Mouse (Mus musculus) c-Kit-positive CD71-negative TER-119-negative erythroid progenitor cells, embryonic 14.5 days (primary cell): ENCODE measurements around the gene Olfr281.

Experiments used
- DNase-seq: peaks from one replicate; pipeline ENCODE4 v3.0.0-alpha.2; 2013; ENCODE audit warnings: low read depth

Olfr281 gene

DNA sequence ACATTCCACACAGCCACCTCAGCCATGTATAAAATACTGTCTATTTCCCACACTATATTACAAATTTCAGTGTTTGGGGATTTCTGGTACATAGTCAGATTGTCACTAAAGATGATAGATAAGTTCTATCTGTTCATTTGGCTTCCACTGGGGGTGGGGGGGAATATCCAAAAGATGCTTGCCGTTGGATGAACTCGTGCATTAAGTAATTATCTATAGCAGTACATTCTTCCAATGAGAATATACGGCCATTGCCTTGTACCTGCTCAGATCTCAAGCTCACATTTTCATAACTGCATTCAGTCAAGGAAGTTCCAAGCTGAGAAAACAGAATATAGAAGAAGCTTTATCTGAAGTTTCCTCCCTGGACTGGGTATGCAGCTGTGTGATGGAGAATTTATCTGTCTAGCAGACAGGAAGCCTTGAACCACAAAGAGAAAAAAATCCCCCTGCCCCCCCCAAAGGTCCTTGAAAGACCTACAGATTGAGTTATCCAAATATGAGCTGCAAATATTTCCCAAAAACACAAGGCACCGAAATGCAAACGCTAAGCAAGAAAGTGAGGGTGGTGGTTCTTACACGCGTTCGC lies 34.1 kb downstream of the Olfr281 start:
- DNase-seq = no peak

DNA sequence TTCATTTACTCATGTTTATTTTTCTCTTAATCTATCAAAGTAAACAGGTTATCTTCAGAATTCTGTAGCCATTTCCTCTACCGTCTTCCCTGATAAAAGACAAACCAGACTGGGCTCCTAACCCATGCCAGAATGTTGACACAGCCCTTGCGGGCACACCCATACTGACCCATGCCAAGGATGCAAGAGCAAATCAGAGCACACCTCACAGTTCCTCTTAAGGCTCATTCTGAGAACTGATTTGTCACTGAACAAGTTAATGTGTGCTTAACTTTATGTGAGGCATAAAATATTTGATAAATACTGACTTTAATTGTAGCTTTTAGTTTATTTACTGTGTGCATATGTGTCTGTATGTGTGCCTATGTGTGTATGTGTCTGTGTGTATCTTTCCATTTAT lies 38.9 kb downstream of the Olfr281 start:
- DNase-seq = no peak

DNA sequence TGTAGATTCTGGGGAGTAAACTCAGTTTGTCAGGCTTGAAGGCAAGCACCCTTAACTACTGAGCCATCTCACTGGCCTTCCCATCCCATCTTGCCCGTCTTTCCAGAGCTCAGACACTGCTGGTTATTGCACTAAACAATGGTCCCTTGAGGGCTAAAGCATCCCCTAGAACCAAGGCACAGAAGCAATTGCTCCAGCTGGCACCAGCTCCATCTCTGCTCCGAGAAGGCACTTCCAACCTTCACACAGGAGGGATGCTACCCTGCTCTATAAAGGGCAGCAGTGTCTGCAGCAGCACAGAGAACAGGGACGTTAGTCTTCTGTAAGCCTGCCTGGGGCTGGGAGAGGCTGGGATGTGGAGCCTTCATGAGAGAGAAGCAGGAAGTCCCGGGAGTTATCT lies 39.7 kb downstream of the Olfr281 start, which contains the start of gene Olfr279:
Olfr279 (plus strand) TSS at position 301 of the 400 bp plus-strand sequence.
- DNase-seq = no peak

DNA sequence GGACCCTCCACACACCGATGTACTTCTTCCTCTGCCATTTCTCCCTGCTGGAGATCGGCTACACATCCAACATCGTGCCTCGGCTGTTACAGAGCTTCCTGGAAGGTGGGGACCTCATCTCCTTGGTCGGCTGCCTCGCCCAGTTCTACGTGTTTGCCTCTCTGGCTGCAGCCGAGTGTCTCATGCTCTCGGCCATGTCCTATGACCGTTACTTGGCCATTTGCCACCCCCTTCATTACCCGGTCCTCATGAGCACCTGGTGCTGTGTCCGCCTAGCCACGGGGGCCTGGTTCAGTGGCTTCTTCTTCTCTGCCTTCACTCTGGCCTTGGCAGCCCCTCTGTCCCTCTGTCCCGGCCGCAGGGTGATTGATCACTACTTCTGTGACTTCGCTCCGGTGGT lies 45.2 kb downstream of the Olfr281 start:
- DNase-seq = no peak

DNA sequence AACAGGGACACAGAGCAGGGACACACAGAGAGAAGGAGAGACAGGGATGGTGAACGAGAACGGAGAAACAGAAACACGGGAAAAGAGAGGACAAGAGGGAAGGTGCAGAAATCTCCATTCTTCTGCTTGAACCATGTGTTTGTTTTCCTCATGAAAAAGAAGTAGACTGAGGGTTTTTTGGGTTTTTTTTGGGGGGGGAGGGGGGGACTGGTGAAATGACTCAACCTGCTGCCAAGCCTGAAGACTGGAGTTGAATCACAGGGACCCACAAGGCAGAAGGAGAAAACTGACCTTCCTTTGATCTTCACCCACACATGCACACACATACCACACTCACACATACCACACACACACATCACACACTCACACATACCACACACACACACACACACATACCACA lies 50.9 kb downstream of the Olfr281 start:
- DNase-seq = no peak

DNA sequence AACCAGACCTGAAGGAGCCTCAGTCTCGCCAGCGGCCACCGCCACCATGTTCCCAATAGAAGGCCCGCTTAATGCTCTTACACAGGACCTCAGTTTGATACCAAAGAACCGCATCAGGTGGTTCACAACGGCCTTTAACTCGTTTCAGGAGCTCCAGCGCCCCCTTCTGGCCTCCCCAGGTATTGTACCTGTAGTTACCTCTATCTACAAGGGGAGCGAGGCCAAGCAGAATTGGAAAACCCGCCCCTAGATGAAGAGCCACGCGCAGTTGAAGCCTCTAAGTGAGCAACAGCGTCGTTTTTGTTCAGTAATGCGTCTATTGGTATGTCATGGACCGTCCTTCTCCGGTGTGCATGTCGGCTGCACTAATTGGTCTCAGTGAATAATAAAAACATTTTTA lies 52.1 kb downstream of the Olfr281 start:
- peak; percentile 68 for DNase-seq

DNA sequence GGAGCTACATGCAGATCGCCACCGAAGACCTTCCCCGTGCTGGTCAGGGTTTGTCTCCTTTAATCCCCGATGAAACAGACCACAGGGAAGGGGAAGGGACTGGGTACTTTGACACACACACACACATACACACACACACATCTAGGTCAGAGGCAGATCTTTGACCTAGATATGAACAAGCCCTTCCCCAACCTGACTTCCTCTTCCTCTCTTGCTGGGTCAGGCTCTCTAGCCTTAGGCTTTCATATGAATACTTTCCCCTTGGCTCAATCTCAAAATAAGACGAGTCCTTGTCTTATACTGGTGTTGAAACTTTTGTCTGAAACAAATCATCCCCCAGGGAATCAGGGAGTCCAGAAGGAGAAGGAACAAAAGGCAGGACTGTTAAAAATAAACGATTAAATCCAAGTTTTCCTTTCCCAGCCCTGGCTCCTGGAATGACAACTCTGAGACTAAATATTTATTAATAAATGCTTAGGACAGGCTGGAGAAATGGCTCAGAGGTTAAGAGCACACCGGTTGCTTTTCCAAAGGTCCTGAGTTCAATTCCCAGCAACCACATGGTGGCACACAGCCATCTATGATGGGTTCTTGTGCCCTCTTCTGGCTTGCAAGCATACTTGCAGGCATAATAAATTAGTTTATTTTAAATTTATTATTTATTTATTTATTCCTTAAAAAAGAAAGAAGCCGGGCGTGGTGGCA lies 54.0 kb downstream of the Olfr281 start:
- no peak for DNase-seq

DNA sequence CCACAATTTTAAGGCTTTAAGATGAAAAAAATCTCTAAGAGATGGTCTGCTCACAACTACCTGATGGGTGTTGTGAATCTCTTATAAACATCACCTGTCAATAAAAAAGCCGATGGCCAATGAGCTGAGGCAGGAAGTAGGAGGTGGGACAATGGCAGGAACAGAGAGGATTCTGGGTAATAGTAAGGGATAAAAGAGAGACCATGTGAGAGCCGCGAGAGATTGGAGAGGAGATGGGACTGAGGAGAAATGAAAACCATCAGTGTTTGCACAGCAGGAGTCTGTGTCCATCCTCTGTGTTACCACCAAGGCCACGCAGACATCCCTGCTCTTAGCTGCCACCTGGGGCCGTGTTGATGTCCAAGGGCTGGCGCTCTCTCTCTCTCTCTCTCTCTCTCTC lies 54.9 kb downstream of the Olfr281 start:
- no peak for DNase-seq

DNA sequence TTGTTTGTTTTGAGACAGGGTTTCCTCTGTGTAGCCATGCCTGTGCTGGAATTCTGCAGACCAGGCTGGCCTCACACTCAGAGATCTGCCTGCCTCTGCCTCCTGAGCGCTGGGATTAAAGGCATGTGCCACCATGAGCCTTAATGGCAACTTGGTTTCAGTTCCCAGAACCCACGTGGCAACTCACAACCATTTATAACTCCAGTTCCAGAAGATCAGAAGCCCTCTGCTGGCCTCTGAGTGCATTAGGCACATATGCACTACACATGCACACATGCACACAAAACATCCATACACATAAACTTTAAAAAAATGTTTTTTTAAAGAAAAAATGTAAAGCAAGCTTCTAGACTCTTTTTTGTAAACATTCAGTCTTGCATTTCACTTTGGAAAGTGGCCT lies 57.0 kb downstream of the Olfr281 start:
- DNase-seq = no peak
